Mouse (Mus musculus) hindbrain, embryonic 15.5 days (tissue): ENCODE results near the gene Ptpru. TPM values are rescaled to one million over a fixed set of nuclear protein-coding genes. Genes with fewer than 3 reads are reported as not detected.

Experiments used
- ATAC-seq: fragments of 200-750 bp; cut with Nextera tagmentation; 2 replicates; pipeline ENCODE4 v1.8.0; 2017; ENCODE audit warnings: low read depth, moderate number of reproducible peaks, moderate TSS enrichment; ENCODE audit not compliant: low FRiP score
- H3K27ac ChIP-seq: fragments of 300-500 bp; sonication (generic); replicated peaks from 2 replicates; pipeline ENCODE4 v1.5.1; 2015; ENCODE audit warnings: mild to moderate bottlenecking, inconsistent platforms
- H3K27me3 ChIP-seq: fragments of 300-500 bp; sonication (generic); 2 replicates; pipeline ENCODE4 v1.6.1; 2015; ENCODE audit warnings: control low read depth, inconsistent platforms
- H3K36me3 ChIP-seq: fragments of 300-500 bp; sonication (generic); 2 replicates; pipeline ENCODE4 v1.6.1; 2015; ENCODE audit warnings: control low read depth, inconsistent platforms
- H3K4me1 ChIP-seq: fragments of 300-500 bp; sonication (generic); replicated peaks from 2 replicates; pipeline ENCODE4 v1.6.1; 2015; ENCODE audit warnings: control low read depth, inconsistent platforms
- H3K4me2 ChIP-seq: fragments of 300-500 bp; sonication (generic); 2 replicates; pipeline ENCODE4 v1.6.1; 2015; ENCODE audit warnings: moderate library complexity, mild to moderate bottlenecking, inconsistent platforms
- H3K4me3 ChIP-seq: fragments of 300-500 bp; sonication (generic); 2 replicates; pipeline ENCODE4 v1.5.1; 2015; ENCODE audit warnings: mild to moderate bottlenecking, inconsistent platforms
- H3K9ac ChIP-seq: fragments of 300-500 bp; sonication (generic); 2 replicates; pipeline ENCODE4 v1.6.1; 2015; ENCODE audit warnings: inconsistent platforms
- H3K9me3 ChIP-seq: fragments of 300-500 bp; sonication (generic); 2 replicates; pipeline ENCODE4 v1.6.1; 2016; ENCODE audit warnings: control low read depth, inconsistent platforms
- WGBS: fragments of 180-500 bp; shearing (Covaris S2); methylation state at CpG from one replicate; pipeline ENCODE4 v1.1.7; 2015; 5-methylcytosine and 5-hydroxymethylcytosine counted together
- polyA plus RNA-seq: library from polyadenylated mRNA; unstranded; fragments of >200 nt; fragmentation: Nextera tagmentation; extraction: Ambion mirVana; gene quantifications from 2 replicates; pipeline ENCODE4 v1.2.1, GENCODE M21; 2015

The Ptpru gene
- polyA plus RNA-seq, result 22.6 and 23.4 TPM in 2 replicates

GRCm38 (mm10) chr4:131837872-131838524 is at the start of gene Ptpru:
Ptpru (minus strand) TSS chr4:131838288.
- H3K27ac ChIP-seq, result peak within 1 kb of the TSS; percentile 12; the same call in 1 of the 2 replicates
- peak; percentile 77 for ATAC-seq
- H3K27me3 ChIP-seq, result peaks cover 17% of the 10 kb centered on the region

GRCm38 (mm10) chr4:131885376-131885775 is 47.3 kb upstream of the Ptpru start:
- WGBS, result 81% methylated on average over 6 of the region's 6 CpGs
- Histone ChIP-seq H3K4me2 (no peak overlapping the region), H3K4me3 (no peak overlapping the region), H3K27me3 (no peaks in the 10 kb centered on the region), H3K27ac (no peak overlapping the region), H3K9me3 (no peaks in the 10 kb centered on the region), H3K9ac (no peak overlapping the region), H3K4me1 (peaks cover 21% of the 10 kb centered on the region), H3K36me3 (0 out of 2 replicates have a peak, but pooled peaks cover 8% of the 10 kb centered on the region)
- ATAC-seq, result no peak

More at GRCm38 (mm10) chr4:131837872-131838524, at the start of gene Ptpru:
- Histone ChIP-seq H3K9ac (peak within 1 kb of the TSS; percentile 68), H3K4me3 (peak within 1 kb of the TSS; percentile 68), H3K4me1 (peaks cover 29% of the 10 kb centered on the region), H3K4me2 (peak within 1 kb of the TSS; percentile 94), H3K9me3 (no peaks in the 10 kb centered on the region), H3K36me3 (no peaks in the 10 kb centered on the region)
- under 1% methylated on average over 68 of the region's 72 CpGs for WGBS

DNA sequence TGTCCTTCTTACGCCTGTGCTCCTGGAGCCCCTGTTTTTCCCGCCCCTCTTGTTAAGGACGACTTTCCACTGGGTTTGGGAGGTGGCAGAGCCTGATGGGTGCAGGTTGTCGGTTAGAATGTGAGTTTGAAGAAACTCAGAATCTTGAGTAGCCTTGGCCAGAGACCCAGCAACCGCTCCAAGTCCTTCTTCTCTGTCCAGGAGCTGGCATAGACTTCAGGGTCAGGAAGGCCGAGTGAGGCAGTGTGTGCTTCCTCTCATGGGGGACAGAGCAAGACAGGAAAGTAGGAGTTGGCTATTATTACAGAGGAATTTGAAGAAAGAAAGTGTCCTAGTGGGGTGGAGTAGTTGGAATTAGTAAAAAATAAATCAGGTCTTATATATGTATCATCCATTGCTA is 45.5 kb upstream of the Ptpru start:
- no peak overlapping the region for H3K4me2 ChIP-seq
- WGBS, result 80% methylated on average over 6 of the region's 6 CpGs
- peaks cover 32% of the 10 kb centered on the region for H3K4me1 ChIP-seq
- 0 out of 2 replicates have a peak, but pooled peaks cover 8% of the 10 kb centered on the region for H3K36me3 ChIP-seq
- no peaks in the 10 kb centered on the region for H3K9me3 ChIP-seq
- H3K27me3 ChIP-seq, result no peaks in the 10 kb centered on the region
- no peak overlapping the region for H3K27ac ChIP-seq
- no peak for ATAC-seq
- no peak overlapping the region for H3K4me3 ChIP-seq
- H3K9ac ChIP-seq, result no peak overlapping the region

DNA sequence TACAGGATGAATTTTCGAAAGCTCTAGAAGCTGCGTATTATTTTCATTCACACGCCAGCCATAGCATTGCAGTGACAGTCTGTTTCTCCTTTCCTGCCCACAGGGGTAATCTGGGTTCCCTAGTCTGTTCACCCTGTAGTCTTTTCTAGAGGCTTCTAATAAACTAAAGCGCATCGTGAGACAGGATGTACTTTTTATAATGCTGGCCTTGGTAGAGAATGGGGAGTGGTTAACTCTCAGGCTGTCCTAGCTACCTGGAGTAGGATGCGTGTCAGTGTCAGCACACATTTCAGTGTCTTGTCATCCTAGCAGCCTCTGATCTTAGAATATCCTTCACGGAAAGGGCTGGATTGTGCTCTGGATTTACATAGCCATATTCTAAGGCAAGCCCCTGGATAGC is 43.2 kb upstream of the Ptpru start:
- H3K27ac ChIP-seq, result no peak overlapping the region
- 89% methylated on average over 7 of the region's 7 CpGs for WGBS
- H3K4me2 ChIP-seq, result no peak overlapping the region
- H3K4me1 ChIP-seq, result peaks cover 51% of the 10 kb centered on the region
- H3K9me3 ChIP-seq, result no peaks in the 10 kb centered on the region
- no peak for ATAC-seq
- H3K36me3 ChIP-seq, result 0 out of 2 replicates have a peak, but pooled peaks cover 5% of the 10 kb centered on the region
- no peaks in the 10 kb centered on the region for H3K27me3 ChIP-seq
- H3K9ac ChIP-seq, result no peak overlapping the region
- H3K4me3 ChIP-seq, result no peak overlapping the region

DNA sequence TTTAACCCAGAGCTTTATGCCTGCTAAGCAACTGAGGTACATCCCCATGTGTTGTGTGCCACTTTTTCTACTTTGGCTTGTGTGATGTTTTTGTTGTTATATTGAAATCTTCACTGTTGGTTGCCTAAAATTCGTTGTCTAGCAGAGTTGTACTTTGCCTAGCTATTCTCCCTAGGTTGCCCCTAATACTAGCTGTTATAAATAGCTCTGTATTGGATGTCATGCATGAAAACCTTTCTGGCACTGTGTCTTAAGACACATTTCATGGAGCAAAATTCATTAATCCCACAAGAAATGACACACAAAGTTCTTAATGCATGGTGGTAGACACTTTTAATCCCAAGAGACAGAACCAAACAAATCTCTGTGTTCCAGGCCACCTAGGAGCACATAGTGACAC is 41.6 kb upstream of the Ptpru start:
- no peaks in the 10 kb centered on the region for H3K27me3 ChIP-seq

GRCm38 (mm10) chr4:131876836-131877235 is 38.7 kb upstream of the Ptpru start:
- peak overlapping the region; percentile 95 for H3K4me2 ChIP-seq
- no peaks in the 10 kb centered on the region for H3K27me3 ChIP-seq
- ATAC-seq, result no peak
- H3K4me1 ChIP-seq, result peaks cover 66% of the 10 kb centered on the region
- H3K9me3 ChIP-seq, result no peaks in the 10 kb centered on the region
- peak overlapping the region; percentile 1; the same call in 1 of the 2 replicates for H3K4me3 ChIP-seq
- H3K27ac ChIP-seq, result 0 out of 2 replicates have a peak overlapping the region, but pooled peaks have one; percentile 14
- WGBS, result 55% methylated on average over 2 of the region's 2 CpGs
- no peaks in the 10 kb centered on the region for H3K36me3 ChIP-seq
- no peak overlapping the region for H3K9ac ChIP-seq

More for the DNA sequence above, 41.6 kb upstream of the Ptpru start:
- 68% methylated on average over 1 of the region's 1 CpGs for WGBS
- Histone ChIP-seq H3K36me3 (no peaks in the 10 kb centered on the region), H3K4me1 (peaks cover 67% of the 10 kb centered on the region), H3K4me2 (no peak overlapping the region), H3K9ac (no peak overlapping the region), H3K27ac (no peak overlapping the region), H3K4me3 (no peak overlapping the region), H3K9me3 (no peaks in the 10 kb centered on the region)
- ATAC-seq, result no peak

- WGBS, result 41% methylated on average over 3 of the region's 3 CpGs
These were observed 37.2 kb upstream of the Ptpru start for GRCm38 (mm10) chr4:131875242-131875641.

GRCm38 (mm10) chr4:131874567-131874966 is 36.5 kb upstream of the Ptpru start:
- H3K27ac ChIP-seq, result peak overlapping the region; percentile 100
- 4% methylated on average over 11 of the region's 11 CpGs for WGBS
- no peaks in the 10 kb centered on the region for H3K27me3 ChIP-seq
- H3K36me3 ChIP-seq, result no peaks in the 10 kb centered on the region
- no peaks in the 10 kb centered on the region for H3K9me3 ChIP-seq
- H3K4me1 ChIP-seq, result peaks cover 49% of the 10 kb centered on the region
- H3K4me3 ChIP-seq, result peak overlapping the region; percentile 97
- H3K4me2 ChIP-seq, result peak overlapping the region; percentile 95
- no peak for ATAC-seq
- peak overlapping the region; percentile 100 for H3K9ac ChIP-seq

More at GRCm38 (mm10) chr4:131875242-131875641, 37.2 kb upstream of the Ptpru start:
- peaks cover 56% of the 10 kb centered on the region for H3K4me1 ChIP-seq
- no peaks in the 10 kb centered on the region for H3K36me3 ChIP-seq
- no peaks in the 10 kb centered on the region for H3K9me3 ChIP-seq
- no peak overlapping the region for H3K27ac ChIP-seq
- H3K4me2 ChIP-seq, result peak overlapping the region; percentile 95
- H3K27me3 ChIP-seq, result no peaks in the 10 kb centered on the region
- peak overlapping the region; percentile 100 for H3K9ac ChIP-seq
- peak overlapping the region; percentile 97 for H3K4me3 ChIP-seq
- no peak for ATAC-seq

GRCm38 (mm10) chr4:131874169-131874536 is 36.1 kb upstream of the Ptpru start:
- Histone ChIP-seq H3K4me1 (peaks cover 46% of the 10 kb centered on the region), H3K27me3 (no peaks in the 10 kb centered on the region), H3K9me3 (no peaks in the 10 kb centered on the region), H3K27ac (peak overlapping the region; percentile 100), H3K36me3 (no peaks in the 10 kb centered on the region), H3K4me2 (peak overlapping the region; percentile 95), H3K4me3 (peak overlapping the region; percentile 97), H3K9ac (peak overlapping the region; percentile 100)
- WGBS, result under 1% methylated on average over 20 of the region's 20 CpGs
- ATAC-seq, result no peak

DNA sequence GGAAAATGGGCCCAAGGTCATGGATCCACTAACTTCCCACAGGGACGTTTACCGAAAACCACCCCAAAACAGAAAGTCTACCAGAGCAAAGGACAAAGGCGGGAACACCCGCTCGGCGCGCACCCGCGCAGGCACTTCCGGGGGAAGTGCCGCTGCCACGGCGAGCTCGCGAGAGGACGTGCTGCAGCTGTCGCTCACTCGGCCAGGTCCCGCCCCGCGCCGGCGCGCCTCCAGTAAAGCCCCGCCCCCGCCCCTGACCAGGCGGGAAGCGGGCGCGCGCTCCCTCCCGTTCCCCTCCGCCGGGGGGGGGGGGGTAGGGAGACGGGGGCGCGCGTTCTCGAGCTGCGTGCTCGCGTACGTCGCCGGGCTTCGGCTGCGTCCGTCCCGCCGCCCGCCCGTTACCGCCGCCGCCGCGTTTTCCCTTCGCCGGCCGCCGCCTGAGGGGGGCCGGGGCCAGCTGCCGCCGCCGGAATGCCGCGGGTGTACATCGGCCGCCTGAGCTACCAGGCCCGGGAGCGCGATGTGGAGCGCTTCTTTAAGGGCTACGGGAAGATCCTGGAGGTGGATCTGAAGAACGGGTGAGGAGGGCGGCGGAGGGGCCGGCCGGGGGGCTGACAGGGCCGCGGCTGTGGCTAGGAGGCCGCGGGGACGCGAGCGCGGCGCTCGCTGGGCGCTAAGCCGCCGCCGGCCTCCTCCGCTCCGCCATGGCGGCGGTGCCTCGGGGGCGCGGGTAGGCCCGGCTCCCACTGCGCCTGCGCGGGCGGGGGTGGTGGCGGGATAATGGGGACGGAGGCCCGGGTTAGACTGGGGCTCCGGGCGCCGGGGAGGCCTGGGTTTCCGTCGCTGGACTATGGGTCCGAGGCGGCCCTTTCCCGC is 35.4 kb upstream of the Ptpru start, which contains the start of gene Srsf4:
Srsf4 (plus strand) TSS at position 325 of the 876 bp plus-strand sequence.
- peak within 1 kb of the TSS; percentile 97 for H3K4me3 ChIP-seq
- WGBS, result under 1% methylated on average over 88 of the region's 116 CpGs
- H3K4me2 ChIP-seq, result peak within 1 kb of the TSS; percentile 95
- H3K27me3 ChIP-seq, result no peaks in the 10 kb centered on the region
- no peaks in the 10 kb centered on the region for H3K36me3 ChIP-seq
- H3K9ac ChIP-seq, result peak within 1 kb of the TSS; percentile 100
- peak; percentile 96 for ATAC-seq
- peak within 1 kb of the TSS; percentile 100 for H3K27ac ChIP-seq
- H3K9me3 ChIP-seq, result no peaks in the 10 kb centered on the region
- peaks cover 45% of the 10 kb centered on the region for H3K4me1 ChIP-seq

- H3K4me1 ChIP-seq, result peaks cover 38% of the 10 kb centered on the region
- peak overlapping the region; percentile 52 for H3K9ac ChIP-seq
- WGBS, result 9% methylated on average over 11 of the region's 11 CpGs
- peak overlapping the region; percentile 97 for H3K4me3 ChIP-seq
- H3K9me3 ChIP-seq, result no peaks in the 10 kb centered on the region
- peak overlapping the region; percentile 100 for H3K27ac ChIP-seq
- H3K36me3 ChIP-seq, result no peaks in the 10 kb centered on the region
- no peaks in the 10 kb centered on the region for H3K27me3 ChIP-seq
- ATAC-seq, result no peak; the same call in none of the 2 replicates
- H3K4me2 ChIP-seq, result peak overlapping the region; percentile 66
These were observed 34.7 kb upstream of the Ptpru start for GRCm38 (mm10) chr4:131872672-131873292.
